Mouse (Mus musculus): Measurements from ENCODE around the gene Wee2. TPM values are rescaled to one million over a fixed set of nuclear protein-coding genes. Genes with fewer than 3 reads are reported as not detected.

Gene Wee2
- polyA plus RNA-seq, 1 experiment from 2014 or later, result not detected

GRCm38 (mm10) chr6:40479705-40480104 lies 40.8 kb downstream of the Wee2 start:
- Histone ChIP-seq H3K27ac (no peak overlapping the region), H3K4me1 (replicated peaks) (no peaks in the 10 kb centered on the region), H3K9me3 (replicated peaks) (no peaks in the 10 kb centered on the region), H3K4me2 (no peak overlapping the region), H3K27me3 (no peaks in the 10 kb centered on the region), H3K36me3 (peaks cover 66% of the 10 kb centered on the region), H3K4me3 (replicated peaks) (no peak overlapping the region), H3K9ac (no peak overlapping the region)
- DNase-seq (no peak), ATAC-seq (ENCODE audit: low read depth) (no peak)
- 79% methylated on average over 1 of the region's 1 CpGs for WGBS (ENCODE audit: insufficient replicate concordance)

GRCm38 (mm10) chr6:40482318-40482717 lies 43.4 kb downstream of the Wee2 start:
- ATAC-seq (ENCODE audit: low read depth), result no peak
- Histone ChIP-seq H3K4me2 (no peak overlapping the region), H3K36me3 (peaks cover 52% of the 10 kb centered on the region)

GRCm38 (mm10) chr6:40490933-40491332 lies 52.0 kb downstream of the Wee2 start, which contains the start of gene Tas2r137:
Tas2r137 (plus strand) TSS chr6:40491233.
- ATAC-seq (ENCODE audit: low read depth), result no peak
- H3K4me1 ChIP-seq (replicated peaks), result no peaks in the 10 kb centered on the region
- no peak within 1 kb of the TSS for H3K9ac ChIP-seq
- no peaks in the 10 kb centered on the region for H3K9me3 ChIP-seq (replicated peaks)
- H3K4me3 ChIP-seq (replicated peaks), result no peak within 1 kb of the TSS
- no peak within 1 kb of the TSS for H3K27ac ChIP-seq
- H3K27me3 ChIP-seq, result no peaks in the 10 kb centered on the region
- no peaks in the 10 kb centered on the region for H3K36me3 ChIP-seq
- H3K4me2 ChIP-seq, result no peak within 1 kb of the TSS
- no peak for DNase-seq

More at GRCm38 (mm10) chr6:40482318-40482717, 43.4 kb downstream of the Wee2 start:
- Histone ChIP-seq H3K27ac (no peak overlapping the region), H3K4me1 (replicated peaks) (no peaks in the 10 kb centered on the region), H3K4me3 (replicated peaks) (no peak overlapping the region), H3K9ac (no peak overlapping the region), H3K27me3 (no peaks in the 10 kb centered on the region), H3K9me3 (replicated peaks) (no peaks in the 10 kb centered on the region)
- no peak for DNase-seq
- 78% methylated on average over 5 of the region's 5 CpGs for WGBS (ENCODE audit: insufficient replicate concordance)

- DNase-seq, result no peak
- Histone ChIP-seq H3K4me1 (replicated peaks) (no peaks in the 10 kb centered on the region), H3K9me3 (replicated peaks) (no peaks in the 10 kb centered on the region), H3K9ac (no peak within 1 kb of the TSS), H3K27me3 (no peaks in the 10 kb centered on the region), H3K36me3 (no peaks in the 10 kb centered on the region), H3K4me2 (no peak within 1 kb of the TSS), H3K27ac (no peak within 1 kb of the TSS), H3K4me3 (replicated peaks) (no peak within 1 kb of the TSS)
- WGBS (ENCODE audit: insufficient replicate concordance), result 74% methylated on average over 3 of the region's 3 CpGs
- no peak for ATAC-seq (ENCODE audit: low read depth)
These were observed 54.3 kb downstream of the Wee2 start, which contains the start of gene Tas2r108 for GRCm38 (mm10) chr6:40493229-40493628. Tas2r108 (plus strand) TSS chr6:40493529.

Other genes with a start within 250 kb of the Wee2 start
- 17.3 and 19.3 TPM in 2 replicates for gene Agk, start 113.9 kb upstream of the Wee2 start, polyA plus RNA-seq (2015; fragmentation: Nextera tagmentation; extraction: Ambion mirVana)
- gene E330009J07Rik, start 3.0 kb upstream of the Wee2 start, polyA plus RNA-seq (2015; fragmentation: Nextera tagmentation; extraction: Ambion mirVana), result 0.98 and 1.0 TPM in 2 replicates
- gene Ssbp1, start 32.3 kb downstream of the Wee2 start, polyA plus RNA-seq (2015; fragmentation: Nextera tagmentation; extraction: Ambion mirVana), result 94.1 and 106 TPM in 2 replicates
- gene Tas2r137, start 52.1 kb downstream of the Wee2 start, polyA plus RNA-seq (2015; fragmentation: Nextera tagmentation; extraction: Ambion mirVana), result not detected in 2 replicates
- not detected in 2 replicates for gene Tas2r108, start 54.4 kb downstream of the Wee2 start, polyA plus RNA-seq (2015; fragmentation: Nextera tagmentation; extraction: Ambion mirVana)
- not detected in 2 replicates for gene Prss37, start 80.4 kb downstream of the Wee2 start, polyA plus RNA-seq (2015; fragmentation: Nextera tagmentation; extraction: Ambion mirVana)
- gene Olfr461, start 116.0 kb downstream of the Wee2 start, polyA plus RNA-seq (2015; fragmentation: Nextera tagmentation; extraction: Ambion mirVana), result not detected in 2 replicates
- not detected in 2 replicates for gene Olfr460, start 130.4 kb downstream of the Wee2 start, polyA plus RNA-seq (2015; fragmentation: Nextera tagmentation; extraction: Ambion mirVana)
- 4.8 and 5.4 TPM in 2 replicates for gene Clec5a, start 146.7 kb downstream of the Wee2 start, polyA plus RNA-seq (2015; fragmentation: Nextera tagmentation; extraction: Ambion mirVana)
- not detected in 2 replicates for gene Tas2r138, start 174.2 kb downstream of the Wee2 start, polyA plus RNA-seq (2015; fragmentation: Nextera tagmentation; extraction: Ambion mirVana)
- gene Mgam, start 189.7 kb downstream of the Wee2 start, polyA plus RNA-seq (2015; fragmentation: Nextera tagmentation; extraction: Ambion mirVana), result 0.51 and 0.66 TPM in 2 replicates